Comparison of ENCODE assay signal across 9 mouse cellular contexts in the genomic region with DNA sequence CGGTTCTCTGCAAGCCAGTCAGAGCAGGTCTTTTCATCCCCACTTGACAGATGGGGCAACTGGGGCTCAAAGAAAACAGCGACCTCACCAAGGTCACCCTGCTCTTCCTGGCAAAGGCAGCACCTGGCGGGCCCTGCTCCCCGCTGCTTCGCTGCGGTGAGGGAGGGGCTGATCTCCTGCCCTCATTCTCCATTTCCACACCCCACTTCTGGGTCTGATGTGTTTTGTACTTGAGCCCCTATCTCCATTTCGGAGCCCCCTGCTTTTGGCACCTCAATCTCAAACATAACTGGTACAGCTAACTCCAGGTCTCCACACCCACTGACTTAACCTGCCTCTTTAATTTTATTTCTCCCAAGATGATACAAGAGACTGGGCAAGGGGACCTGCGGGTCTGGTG. TPM values are rescaled to one million over a fixed set of nuclear protein-coding genes. Genes with fewer than 3 reads are reported as not detected.
A peak's percentile ranks its signal among the peaks of the same experiment; 100 is the strongest.
DNase-seq lines count a peak whose midpoint lies in the region; ATAC-seq lines count a peak whose summit lies in the region.
"Had no signal": no experiment of that assay in that cellular context is flagged by ENCODE, and none has a peak within 500 bp of the region (broad histone marks: within the 10 kb centered on the region; RNA-seq: fewer than 3 reads in every experiment).

No protein-coding gene starts in this region.

- 0 out of 2 replicates have a peak overlapping the region, but pooled peaks have one; percentile 34 for H3K27ac ChIP-seq in kidney, embryonic 15.5 days
- H3K27ac ChIP-seq in embryonic facial prominence, embryonic 15.5 days (replicated peaks): no peak overlapping the region
- no peak overlapping the region for H3K27ac ChIP-seq in intestine, embryonic 14.5 days (ENCODE audit: low read depth)
- H3K27ac ChIP-seq in neural tube, embryonic 12.5 days: no peak overlapping the region

- H3K36me3 ChIP-seq in kidney, embryonic 15.5 days: peaks cover 20% of the 10 kb centered on the region
- peaks cover 20% of the 10 kb centered on the region for H3K36me3 ChIP-seq in embryonic facial prominence, embryonic 15.5 days
- peaks cover 12% of the 10 kb centered on the region for H3K36me3 ChIP-seq in intestine, embryonic 14.5 days (ENCODE audit: control insufficient read depth, insufficient read depth, low read length)
- peaks cover 15% of the 10 kb centered on the region for H3K36me3 ChIP-seq in neural tube, embryonic 12.5 days

- 13% methylated on average over 8 of the region's 8 CpGs for WGBS in kidney, embryonic 15.5 days
- WGBS in embryonic facial prominence, embryonic 15.5 days: 12% methylated on average over 8 of the region's 8 CpGs
- 22% methylated on average over 8 of the region's 8 CpGs for WGBS in intestine, embryonic 14.5 days
- 13% methylated on average over 8 of the region's 8 CpGs for WGBS in neural tube, embryonic 12.5 days

- H3K4me2 ChIP-seq in kidney, embryonic 15.5 days: peak overlapping the region; percentile 98
- H3K4me2 ChIP-seq in embryonic facial prominence, embryonic 15.5 days (replicated peaks): peak overlapping the region; percentile 95
- H3K4me2 ChIP-seq in intestine, embryonic 14.5 days (ENCODE audit: low read length): peak overlapping the region; percentile 78
- H3K4me2 ChIP-seq in neural tube, embryonic 12.5 days (replicated peaks): peak overlapping the region; percentile 86

- no peak for DNase-seq in kidney, postnatal 10 days
- DNase-seq in intestine, embryonic 14.5 days (ENCODE audit: low spot score): no peak
- DNase-seq in left cerebral cortex, postnatal 25 days (ENCODE audit: low spot score in 2 of 2): no peak
- DNase-seq in spleen, postnatal 10 days (ENCODE audit: low spot score in 2 of 2): no peak

- H3K9me3 ChIP-seq in kidney, embryonic 15.5 days (replicated peaks): no peaks in the 10 kb centered on the region
- H3K9me3 ChIP-seq in embryonic facial prominence, embryonic 15.5 days (replicated peaks): no peaks in the 10 kb centered on the region
- no peaks in the 10 kb centered on the region for H3K9me3 ChIP-seq in intestine, embryonic 14.5 days (ENCODE audit: control insufficient read depth, low read length)
- no peaks in the 10 kb centered on the region for H3K9me3 ChIP-seq in neural tube, embryonic 12.5 days

- peak overlapping the region; percentile 53 for H3K4me3 ChIP-seq in kidney, embryonic 15.5 days (replicated peaks)
- peak overlapping the region; percentile 50 for H3K4me3 ChIP-seq in embryonic facial prominence, embryonic 15.5 days (replicated peaks)
- peak overlapping the region; percentile 38 for H3K4me3 ChIP-seq in intestine, embryonic 14.5 days (ENCODE audit: low read depth, low read length)
- peak overlapping the region; percentile 44 for H3K4me3 ChIP-seq in neural tube, embryonic 12.5 days

- intact Hi-C loops in left cerebral cortex, postnatal 25 days (cut with DNase I): no loop called here

- peaks cover 67% of the 10 kb centered on the region for H3K4me1 ChIP-seq in kidney, embryonic 15.5 days
- peaks cover 68% of the 10 kb centered on the region for H3K4me1 ChIP-seq in embryonic facial prominence, embryonic 15.5 days
- H3K4me1 ChIP-seq in intestine, embryonic 14.5 days (replicated peaks; ENCODE audit: control insufficient read depth, insufficient read depth, low read length): peaks cover 40% of the 10 kb centered on the region
- H3K4me1 ChIP-seq in neural tube, embryonic 12.5 days: peaks cover 85% of the 10 kb centered on the region

- H3K9ac ChIP-seq in kidney, embryonic 15.5 days: 0 out of 2 replicates have a peak overlapping the region, but pooled peaks have one; percentile 63
- peak overlapping the region; percentile 51; the same call in 1 of the 2 replicates for H3K9ac ChIP-seq in embryonic facial prominence, embryonic 15.5 days
- H3K9ac ChIP-seq in intestine, embryonic 14.5 days (ENCODE audit: low read length): peak overlapping the region; percentile 44; the same call in 1 of the 2 replicates
- H3K9ac ChIP-seq in neural tube, embryonic 12.5 days: peak overlapping the region; percentile 49; the same call in 1 of the 2 replicates

- no peak for ATAC-seq in kidney, embryonic 15.5 days (replicated peaks; ENCODE audit: low FRiP score)
- no peak for ATAC-seq in embryonic facial prominence, embryonic 15.5 days (ENCODE audit: insufficient number of reproducible peaks, low FRiP score, low TSS enrichment, low read depth)
- ATAC-seq in intestine, embryonic 14.5 days (replicated peaks; ENCODE audit: low FRiP score, low TSS enrichment, low read depth): no peak
- no peak for ATAC-seq in neural tube, embryonic 12.5 days (ENCODE audit: low FRiP score, low read depth)
- ATAC-seq in erythroblast, adult 5-6 weeks (replicated peaks; ENCODE audit: low FRiP score, poor library complexity, severe bottlenecking): no peak
- ATAC-seq: Patski had no signal

- peaks cover 6% of the 10 kb centered on the region; the same call in 1 of the 2 replicates for H3K27me3 ChIP-seq in kidney, embryonic 15.5 days
- no peaks in the 10 kb centered on the region for H3K27me3 ChIP-seq in embryonic facial prominence, embryonic 15.5 days
- 0 out of 2 replicates have a peak, but pooled peaks cover 8% of the 10 kb centered on the region for H3K27me3 ChIP-seq in intestine, embryonic 14.5 days (replicated peaks; ENCODE audit: control insufficient read depth, insufficient read depth, low read length)
- 0 out of 2 replicates have a peak, but pooled peaks cover 6% of the 10 kb centered on the region for H3K27me3 ChIP-seq in neural tube, embryonic 12.5 days (replicated peaks)
- H3K27me3 ChIP-seq: Patski had no signal

RNA-seq across cellular contexts. Expression of gene Chpf2, which starts 12.6 kb away (rescaled TPM):
- polyA plus RNA-seq in kidney, embryonic 15.5 days (2015; fragmentation: Nextera tagmentation; extraction: Ambion mirVana): 23.2 and 24.7 TPM in 2 replicates
- 30.3 and 33.1 TPM in 2 replicates for polyA plus RNA-seq in embryonic facial prominence, embryonic 15.5 days (2015; fragmentation: Nextera tagmentation; extraction: Ambion mirVana)
- polyA plus RNA-seq in intestine, embryonic 14.5 days (2014; fragmentation: Nextera tagmentation; extraction: Ambion mirVana): 8.6 and 10.6 TPM in 2 replicates
- 19.8 and 21.6 TPM in 2 replicates for polyA plus RNA-seq in neural tube, embryonic 12.5 days (2016; fragmentation: Nextera tagmentation; extraction: Ambion mirVana)
- 10 to 100 TPM; 68.8 to 77.3 TPM for total RNA-seq in left cerebral cortex, postnatal 25 days (2021)
- total RNA-seq in erythroblast, adult 5-6 weeks (2015; ENCODE audit: low replicate concordance): 0.96 and 1.3 TPM in 2 replicates
- total RNA-seq in erythroblast, adult 5-6 weeks (2017; ENCODE audit: low replicate concordance): 1.6 and 3.6 TPM in 2 replicates

RNA-seq across cellular contexts. Expression of gene Abcf2, which starts 21.9 kb away (rescaled TPM):
- 118 TPM in 2 replicates for polyA plus RNA-seq in kidney, embryonic 15.5 days (2015; fragmentation: Nextera tagmentation; extraction: Ambion mirVana)
- 93.7 and 100 TPM in 2 replicates for polyA plus RNA-seq in embryonic facial prominence, embryonic 15.5 days (2015; fragmentation: Nextera tagmentation; extraction: Ambion mirVana)
- polyA plus RNA-seq in intestine, embryonic 14.5 days (2014; fragmentation: Nextera tagmentation; extraction: Ambion mirVana): 97.6 and 98.4 TPM in 2 replicates
- 114 and 123 TPM in 2 replicates for polyA plus RNA-seq in neural tube, embryonic 12.5 days (2016; fragmentation: Nextera tagmentation; extraction: Ambion mirVana)
- 10 to 100 TPM; 80.6 to 81.4 TPM for total RNA-seq in left cerebral cortex, postnatal 25 days (2021)
- 7.1 and 9.8 TPM in 2 replicates for total RNA-seq in erythroblast, adult 5-6 weeks (2015; ENCODE audit: low replicate concordance)
- total RNA-seq in erythroblast, adult 5-6 weeks (2017; ENCODE audit: low replicate concordance): 17.4 and 22.3 TPM in 2 replicates

RNA-seq across cellular contexts. Expression of gene Smarcd3, which starts 25.1 kb away (rescaled TPM):
- 26.5 and 33.4 TPM in 2 replicates for polyA plus RNA-seq in kidney, embryonic 15.5 days (2015; fragmentation: Nextera tagmentation; extraction: Ambion mirVana)
- 39.7 and 42.4 TPM in 2 replicates for polyA plus RNA-seq in embryonic facial prominence, embryonic 15.5 days (2015; fragmentation: Nextera tagmentation; extraction: Ambion mirVana)
- polyA plus RNA-seq in intestine, embryonic 14.5 days (2014; fragmentation: Nextera tagmentation; extraction: Ambion mirVana): 26.2 and 27.5 TPM in 2 replicates
- polyA plus RNA-seq in neural tube, embryonic 12.5 days (2016; fragmentation: Nextera tagmentation; extraction: Ambion mirVana): 82.2 and 90.6 TPM in 2 replicates
- 100 to 1,000 TPM in 1 of 2 experiments, 10 to 100 TPM in 1; 93.4 to 105 TPM for total RNA-seq in left cerebral cortex, postnatal 25 days (2021)
- total RNA-seq in erythroblast, adult 5-6 weeks (2015; ENCODE audit: low replicate concordance): not detected in 2 replicates
- total RNA-seq in erythroblast, adult 5-6 weeks (2017; ENCODE audit: low replicate concordance): 0.42 TPM in 1 of 2 replicates, not detected in the other

RNA-seq across cellular contexts. Expression of gene 4931409K22Rik, which starts 42.5 kb away (rescaled TPM):
- polyA plus RNA-seq in kidney, embryonic 15.5 days (2015; fragmentation: Nextera tagmentation; extraction: Ambion mirVana): 0.23 TPM in 2 replicates
- 0.07 TPM in 1 of 2 replicates, not detected in the other for polyA plus RNA-seq in embryonic facial prominence, embryonic 15.5 days (2015; fragmentation: Nextera tagmentation; extraction: Ambion mirVana)
- polyA plus RNA-seq in intestine, embryonic 14.5 days (2014; fragmentation: Nextera tagmentation; extraction: Ambion mirVana): 0.15 TPM in 1 of 2 replicates, not detected in the other
- 0.15 and 0.20 TPM in 2 replicates for polyA plus RNA-seq in neural tube, embryonic 12.5 days (2016; fragmentation: Nextera tagmentation; extraction: Ambion mirVana)
- total RNA-seq in left cerebral cortex, postnatal 25 days (2021): not detected
- total RNA-seq in erythroblast, adult 5-6 weeks (2015; ENCODE audit: low replicate concordance): not detected in 2 replicates
- not detected in 2 replicates for total RNA-seq in erythroblast, adult 5-6 weeks (2017; ENCODE audit: low replicate concordance)
- polyA plus RNA-seq: Patski had no signal

RNA-seq across cellular contexts. Expression of gene Asb10, which starts 58.4 kb away (rescaled TPM):
- 0.61 and 0.67 TPM in 2 replicates for polyA plus RNA-seq in kidney, embryonic 15.5 days (2015; fragmentation: Nextera tagmentation; extraction: Ambion mirVana)
- 1.1 and 1.2 TPM in 2 replicates for polyA plus RNA-seq in embryonic facial prominence, embryonic 15.5 days (2015; fragmentation: Nextera tagmentation; extraction: Ambion mirVana)
- 0.28 and 0.32 TPM in 2 replicates for polyA plus RNA-seq in intestine, embryonic 14.5 days (2014; fragmentation: Nextera tagmentation; extraction: Ambion mirVana)
- polyA plus RNA-seq in neural tube, embryonic 12.5 days (2016; fragmentation: Nextera tagmentation; extraction: Ambion mirVana): 0.37 and 0.82 TPM in 2 replicates
- not detected for total RNA-seq in left cerebral cortex, postnatal 25 days (2021)
- not detected in 2 replicates for total RNA-seq in erythroblast, adult 5-6 weeks (2015; ENCODE audit: low replicate concordance)
- 0.14 TPM in 1 of 2 replicates, not detected in the other for total RNA-seq in erythroblast, adult 5-6 weeks (2017; ENCODE audit: low replicate concordance)
- polyA plus RNA-seq: Patski had no signal
